Mouse (Mus musculus) ES-E14 (cell line): Measurements from ENCODE around the gene Myo1g. TPM values are rescaled to one million over a fixed set of nuclear protein-coding genes. Genes with fewer than 3 reads are reported as not detected.
A peak's percentile ranks its signal among the peaks of the same experiment; 100 is the strongest.

ENCODE experiments used
- DNase-seq: peaks from one replicate; pipeline ENCODE4 v3.0.0-alpha.2; 2013; ENCODE audit warnings: low read depth, low spot score
- H3K27ac ChIP-seq: 2 replicates; pipeline ENCODE4 v1.5.1; 2012; ENCODE audit warnings: low read depth, mild to moderate bottlenecking, low read length, moderate library complexity, mixed read lengths; ENCODE audit not compliant: poor library complexity, insufficient read depth, severe bottlenecking
- H3K36me3 ChIP-seq: 2 replicates; pipeline ENCODE4 v1.6.1; 2012; ENCODE audit warnings: mild to moderate bottlenecking, low read length, moderate library complexity, mixed read lengths; ENCODE audit not compliant: control insufficient read depth, poor library complexity, insufficient read depth, severe bottlenecking
- H3K4me1 ChIP-seq, 2 experiments: fragments of 150-350 bp in 1 of 2; sonication (generic) in 1 of 2; 2 replicates each; pipeline ENCODE4 v1.6.1; 2012; ENCODE audit warnings: low read length in 2 of 2, mild to moderate bottlenecking in 1 of 2, mixed read lengths in 1 of 2; ENCODE audit not compliant: control insufficient read depth in 2 of 2, insufficient read depth in 2 of 2, poor library complexity in 1 of 2
- H3K4me3 ChIP-seq, 2 experiments: fragments of 150-350 bp in 1 of 2; sonication (generic) in 1 of 2; 2 replicates each; pipeline ENCODE4 v1.5.1; 2012; ENCODE audit warnings: low read length in 2 of 2, low read depth in 1 of 2, mild to moderate bottlenecking in 1 of 2, mixed read lengths in 1 of 2; ENCODE audit not compliant: insufficient read depth in 1 of 2, poor library complexity in 1 of 2, severe bottlenecking in 1 of 2
- H3K9ac ChIP-seq: 2 replicates; pipeline ENCODE4 v1.6.1; 2012; ENCODE audit warnings: low read depth, mild to moderate bottlenecking, low read length, mixed read lengths; ENCODE audit not compliant: poor library complexity, insufficient read depth, severe bottlenecking
- H3K9me3 ChIP-seq: fragments of 150-350 bp; sonication (generic); 2 replicates; pipeline ENCODE4 v1.6.1; 2012; ENCODE audit warnings: low read depth, mild to moderate bottlenecking, low read length; ENCODE audit not compliant: control insufficient read depth, insufficient read depth
- CHD2 ChIP-seq: IDR thresholded peaks from 2 replicates; pipeline ENCODE4 v1.6.1; 2014; ENCODE audit warnings: mild to moderate bottlenecking, low read depth, low read length, inconsistent platforms
- HCFC1 ChIP-seq: IDR thresholded peaks from 2 replicates; pipeline ENCODE4 v1.6.1; 2012; ENCODE audit warnings: low read length, inconsistent platforms, borderline replicate concordance; ENCODE audit not compliant: insufficient read depth
- MAFK ChIP-seq: IDR thresholded peaks from 2 replicates; pipeline ENCODE4 v1.6.1; 2014; ENCODE audit warnings: mild to moderate bottlenecking, low read depth, low read length, inconsistent platforms; ENCODE audit not compliant: insufficient read depth
- ZC3H11A ChIP-seq: IDR thresholded peaks from 2 replicates; pipeline ENCODE4 v1.6.1; 2012; ENCODE audit warnings: low read depth, mild to moderate bottlenecking, inconsistent platforms, low read length, borderline replicate concordance
- ZNF384 ChIP-seq: IDR thresholded peaks from 2 replicates; pipeline ENCODE4 v1.6.1; 2012; ENCODE audit warnings: low read depth, low read length, inconsistent platforms
- in situ Hi-C, 2 experiments: fragments of 600-800 bp; cut with MboI; formaldehyde crosslinking; loops; one replicate each; pipeline ENCODE4 v1.15.1; 2025; ENCODE audit warnings: low sequenced_read_pairs in 2 of 2, inconsistent platforms in 1 of 2; ENCODE audit not compliant: unreplicated experiment in 2 of 2
- total RNA-seq: library from RNA; depleted of rRNA; stranded (reverse); fragments of 300-350 nt; gene quantifications from 2 replicates; pipeline ENCODE4 v1.2.3, GENCODE M21; 2012; rRNA removed

The Myo1g gene
- total RNA-seq, 1 experiment: 11.6 TPM

DNA sequence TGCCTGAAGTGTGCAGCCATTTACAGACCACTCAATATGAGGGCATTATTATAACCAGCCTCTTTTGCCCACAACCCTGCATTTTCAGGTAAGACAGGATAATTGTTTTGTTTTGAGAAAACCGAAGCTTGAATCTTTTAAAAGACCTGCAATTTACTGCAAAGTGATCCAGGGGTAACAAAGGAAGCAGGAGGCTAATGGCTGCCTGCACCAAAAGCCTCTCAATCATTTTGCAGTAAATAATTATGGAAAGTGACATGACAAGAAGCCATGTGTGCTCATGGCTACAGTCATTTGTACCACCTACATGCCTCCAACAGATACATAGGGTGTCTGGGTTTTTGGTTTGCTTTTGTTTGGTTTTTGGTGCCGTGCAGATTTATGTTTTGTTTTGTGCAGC, 49.7 kb downstream of the Myo1g start:
- Histone ChIP-seq H3K4me3 (peak overlapping the region in 1 of 2 experiments; percentile 17; a peak in 1 of 4 replicates), H3K4me1 (peaks cover 6 to 22% of the 10 kb centered on the region in 2 experiments; a peak in 3 of 4 replicates), H3K9ac (no peak overlapping the region; the same call in 1 of the 2 replicates), H3K36me3 (peaks cover 11% of the 10 kb centered on the region), H3K9me3 (no peaks in the 10 kb centered on the region), H3K27ac (no peak overlapping the region)
- in situ Hi-C loops: no loop called here
- no peak for DNase-seq
- TF ChIP-seq ZC3H11A: no peak
- TF ChIP-seq ZNF384: no peak
- TF ChIP-seq HCFC1: no peak
- TF ChIP-seq MAFK: no peak
- no peak for TF ChIP-seq CHD2

DNA sequence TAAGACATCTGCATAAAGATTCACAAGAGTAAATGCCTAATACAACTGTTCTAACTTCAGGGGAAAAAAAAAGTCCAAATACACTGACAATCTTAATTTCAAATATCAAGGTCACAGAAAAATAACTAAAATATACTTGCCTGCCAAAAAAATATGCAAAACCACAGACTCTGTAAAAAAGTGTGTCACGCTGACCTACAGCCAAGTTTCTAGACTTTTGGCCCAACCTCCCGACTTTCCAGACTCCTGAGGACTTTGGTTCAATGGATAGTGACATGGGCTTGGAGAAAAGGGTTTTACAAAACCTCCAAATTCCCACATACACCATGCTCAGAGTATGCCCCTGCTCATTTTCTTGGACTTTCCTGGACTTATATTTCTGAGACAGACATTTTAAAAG, 52.2 kb downstream of the Myo1g start:
- Histone ChIP-seq H3K27ac (no peak overlapping the region), H3K36me3 (peaks cover 4% of the 10 kb centered on the region; the same call in 1 of the 2 replicates), H3K4me3 (no peak overlapping the region), H3K9me3 (no peaks in the 10 kb centered on the region), H3K4me1 (peaks cover 2 to 13% of the 10 kb centered on the region in 2 experiments; a peak in 3 of 4 replicates), H3K9ac (no peak overlapping the region)
- in situ Hi-C loops: no loop called here
- DNase-seq: no peak
- no peak for TF ChIP-seq ZC3H11A
- TF ChIP-seq MAFK: no peak
- no peak for TF ChIP-seq ZNF384
- TF ChIP-seq CHD2: no peak

- H3K9ac ChIP-seq: no peak overlapping the region
- H3K27ac ChIP-seq: no peak overlapping the region
- TF ChIP-seq CHD2: no peak
- no peak for TF ChIP-seq ZC3H11A
- TF ChIP-seq MAFK: no peak
- no peak for TF ChIP-seq HCFC1
- TF ChIP-seq ZNF384: no peak
- in situ Hi-C loops: no loop called here
- H3K4me1 ChIP-seq: no peaks in the 10 kb centered on the region
- H3K9me3 ChIP-seq: no peaks in the 10 kb centered on the region
- no peak overlapping the region for H3K4me3 ChIP-seq
- peaks cover 2% of the 10 kb centered on the region; the same call in 1 of the 2 replicates for H3K36me3 ChIP-seq
- no peak for DNase-seq
These were observed 55.6 kb downstream of the Myo1g start for GRCm38 (mm10) chr11:6465122-6465521.

DNA sequence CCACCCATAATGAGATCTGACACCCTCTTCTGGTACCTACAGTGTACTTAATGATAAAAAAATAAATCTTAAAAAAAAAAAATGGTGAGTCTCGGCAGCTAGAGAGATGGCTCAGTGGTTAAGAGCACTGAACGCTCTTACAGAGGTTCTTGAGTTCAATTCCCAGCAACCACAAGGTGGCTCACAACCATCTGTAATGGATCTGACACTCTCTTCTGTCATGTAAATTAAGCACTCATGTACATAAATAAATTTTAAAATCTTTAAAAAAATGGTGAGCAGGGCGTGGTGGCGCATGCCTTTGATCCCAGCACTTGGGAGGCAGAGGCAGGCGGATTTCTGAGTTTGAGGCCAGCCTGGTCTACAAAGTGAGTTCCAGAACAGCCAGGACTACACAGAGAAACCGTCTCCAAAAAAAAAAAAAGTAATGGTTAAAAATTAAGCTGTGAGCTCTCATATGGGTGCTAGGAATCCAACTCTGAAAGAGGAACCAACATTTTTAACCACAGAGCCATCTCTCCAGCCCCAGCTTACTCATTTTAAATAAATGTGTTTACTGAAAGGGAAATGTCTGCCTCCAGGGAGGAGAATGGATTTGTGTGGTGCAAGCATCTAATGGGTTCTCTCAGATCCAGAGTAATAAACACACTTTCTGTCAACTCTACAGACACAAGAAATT, 57.5 kb downstream of the Myo1g start:
- DNase-seq: no peak
- Histone ChIP-seq H3K4me3 (no peak overlapping the region), H3K4me1 (no peaks in the 10 kb centered on the region), H3K27ac (no peak overlapping the region), H3K9me3 (no peaks in the 10 kb centered on the region), H3K36me3 (0 out of 2 replicates have a peak, but pooled peaks cover 2% of the 10 kb centered on the region), H3K9ac (no peak overlapping the region)
- TF ChIP-seq HCFC1 (no peak), ZNF384 (0 out of 2 replicates have a peak, but pooled peaks have one; percentile 36), CHD2 (no peak), ZC3H11A (no peak), MAFK (no peak)
- in situ Hi-C loops: no loop called here

Other genes starting within 250 kb of the Myo1g start
- 79.7 and 98.6 TPM in 2 replicates for gene Tmed4, start 246.1 kb downstream of the Myo1g start, total RNA-seq
- gene Ogdh, start 229.3 kb downstream of the Myo1g start, total RNA-seq: 68.4 and 69.6 TPM in 2 replicates
- gene Zmiz2, start 131.9 kb downstream of the Myo1g start, total RNA-seq: 19.6 and 22.6 TPM in 2 replicates
- gene Ppia, start 105.5 kb downstream of the Myo1g start, total RNA-seq: 4,715 and 6,168 TPM in 2 replicates
- 192 and 294 TPM in 2 replicates for gene H2afv, start 76.5 kb downstream of the Myo1g start, total RNA-seq
- gene Purb, start 45.0 kb downstream of the Myo1g start, total RNA-seq: 39.7 and 49.8 TPM in 2 replicates
- 27.8 and 36.7 TPM in 2 replicates for gene Ccm2, start 25.9 kb upstream of the Myo1g start, total RNA-seq
- 0.85 and 1.4 TPM in 2 replicates for gene Nacad, start 85.1 kb upstream of the Myo1g start, total RNA-seq
- 178 and 226 TPM in 2 replicates for gene Tbrg4, start 105.1 kb upstream of the Myo1g start, total RNA-seq
- gene Wap, start 117.7 kb upstream of the Myo1g start, total RNA-seq: not detected in 2 replicates
- 24.1 and 47.9 TPM in 2 replicates for gene Ramp3, start 137.6 kb upstream of the Myo1g start, total RNA-seq